Mouse (Mus musculus): ENCODE results near the gene Fam216a. TPM values are rescaled to one million over a fixed set of nuclear protein-coding genes. Genes with fewer than 3 reads are reported as not detected.

The Fam216a gene
- polyA plus RNA-seq, 1 experiment, result 11.5 TPM

DNA sequence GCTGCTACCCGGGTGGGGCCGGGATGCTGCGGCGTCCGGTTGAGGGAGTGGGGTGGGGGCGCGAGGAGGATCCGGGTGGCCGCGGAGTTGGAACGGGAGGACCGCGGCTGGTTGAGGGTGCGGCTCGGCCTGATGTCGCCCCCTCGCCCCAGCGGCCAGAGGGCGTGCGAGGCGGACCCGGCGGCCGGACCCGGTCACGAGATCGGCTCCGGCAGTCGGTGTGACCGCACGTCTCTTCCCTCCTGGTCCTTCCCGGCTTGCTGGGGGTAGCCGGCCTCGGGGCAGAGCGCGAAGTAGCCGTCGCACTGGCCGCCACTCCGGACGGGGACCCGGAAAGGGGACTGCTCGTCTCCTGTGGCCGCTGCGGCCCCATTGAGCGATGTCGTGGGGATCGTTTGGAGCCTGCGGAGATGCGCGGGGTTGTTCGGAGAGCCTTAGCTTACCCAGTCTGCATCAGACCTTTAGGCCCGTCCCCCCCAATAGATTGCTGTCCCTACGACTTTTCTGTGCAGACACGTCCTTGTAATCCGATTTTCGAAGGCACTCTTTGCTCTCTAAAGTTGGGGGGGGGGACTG is 17.6 kb downstream of the Fam216a start:
- peak overlapping the region; percentile 68 for H3K4me3 ChIP-seq (ENCODE audit: insufficient read depth, low read length)
- H3K27ac ChIP-seq (ENCODE audit: insufficient read depth, low read depth, low read length), result peak overlapping the region; percentile 66
- H3K4me1 ChIP-seq (ENCODE audit: control insufficient read depth, insufficient read depth, low read length), result peaks cover 10% of the 10 kb centered on the region
- TF ChIP-seq CTCF (IDR thresholded peaks at IDR 0.05; ENCODE audit: low read depth, low read length), result no peak
- TF ChIP-seq POLR2A (IDR thresholded peaks at IDR 0.05; ENCODE audit: borderline replicate concordance, low read depth, low read length), result no peak

DNA sequence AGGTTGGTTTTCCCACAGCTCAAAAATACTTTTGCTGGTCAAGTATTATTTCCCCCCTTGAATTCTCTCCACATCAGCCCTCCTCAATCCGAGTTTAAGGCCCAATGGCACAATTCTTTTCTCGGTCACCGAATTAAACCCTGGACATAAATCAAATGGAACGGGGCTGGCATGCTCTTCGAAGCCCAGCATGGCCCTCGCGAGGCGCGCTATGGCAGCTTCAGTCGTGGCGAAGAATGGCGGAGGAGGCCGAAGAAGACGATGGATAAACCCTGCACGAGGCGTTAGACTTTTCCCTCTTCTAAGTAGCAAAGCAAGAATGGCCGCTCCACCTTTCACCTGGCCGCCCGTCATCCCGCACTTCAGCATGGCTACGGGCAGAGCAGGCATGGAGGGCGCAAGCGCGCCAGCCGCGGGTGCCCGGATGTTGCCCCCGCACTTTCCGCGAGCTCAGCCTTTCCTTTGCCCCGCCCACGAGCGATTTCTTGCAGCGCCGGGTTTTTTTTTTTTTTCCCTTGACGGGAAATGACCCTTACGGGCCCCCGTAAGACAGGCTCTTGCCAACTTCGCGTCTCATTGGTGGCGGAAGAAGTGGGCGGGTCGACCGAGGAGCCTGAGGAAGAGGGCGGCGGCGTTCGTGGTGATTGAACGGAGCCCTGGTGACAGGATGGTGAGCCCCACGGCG is 18.2 kb downstream of the Fam216a start, which contains the start of the genes Rad9b and Vps29:
Gene Rad9b (minus strand): TSS at position 427 of the 685 bp plus-strand sequence.
Gene Vps29 (plus strand): TSS at position 563 of the 685 bp plus-strand sequence.
- no peak for TF ChIP-seq POLR2A (IDR thresholded peaks at IDR 0.05; ENCODE audit: borderline replicate concordance, low read depth, low read length)
- no peak for TF ChIP-seq CTCF (IDR thresholded peaks at IDR 0.05; ENCODE audit: low read depth, low read length)
- Histone ChIP-seq H3K4me3 (ENCODE audit: insufficient read depth, low read length) (peak within 1 kb of the TSS; percentile 69), H3K4me1 (ENCODE audit: control insufficient read depth, insufficient read depth, low read length) (peaks cover 10% of the 10 kb centered on the region), H3K27ac (ENCODE audit: insufficient read depth, low read depth, low read length) (peak within 1 kb of the TSS; percentile 66)

DNA sequence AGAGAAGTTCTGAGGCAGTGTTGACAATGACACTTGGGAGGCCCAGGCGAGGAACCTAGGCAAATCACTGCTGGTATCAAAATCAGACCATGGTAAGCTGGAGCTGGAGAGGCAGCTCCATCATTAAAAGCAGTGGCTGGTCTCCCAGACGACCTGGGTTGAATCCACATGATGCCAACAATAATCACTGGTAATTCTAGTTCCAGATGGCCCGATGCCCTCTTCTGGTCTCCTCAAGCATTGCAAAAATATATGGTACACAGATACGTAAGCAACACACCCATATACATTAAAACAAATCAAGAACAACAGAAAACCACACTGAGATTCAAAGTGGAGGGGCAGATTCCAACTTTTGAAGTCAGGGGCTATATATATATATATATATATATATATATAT is 26.4 kb downstream of the Fam216a start:
- no peak for TF ChIP-seq CTCF (IDR thresholded peaks at IDR 0.05; ENCODE audit: low read depth, low read length)
- no peak for TF ChIP-seq POLR2A (IDR thresholded peaks at IDR 0.05; ENCODE audit: borderline replicate concordance, low read depth, low read length)
- Histone ChIP-seq H3K4me3 (ENCODE audit: insufficient read depth, low read length) (no peak overlapping the region), H3K4me1 (ENCODE audit: control insufficient read depth, insufficient read depth, low read length) (peaks cover 16% of the 10 kb centered on the region), H3K27ac (ENCODE audit: insufficient read depth, low read depth, low read length) (no peak overlapping the region)

DNA sequence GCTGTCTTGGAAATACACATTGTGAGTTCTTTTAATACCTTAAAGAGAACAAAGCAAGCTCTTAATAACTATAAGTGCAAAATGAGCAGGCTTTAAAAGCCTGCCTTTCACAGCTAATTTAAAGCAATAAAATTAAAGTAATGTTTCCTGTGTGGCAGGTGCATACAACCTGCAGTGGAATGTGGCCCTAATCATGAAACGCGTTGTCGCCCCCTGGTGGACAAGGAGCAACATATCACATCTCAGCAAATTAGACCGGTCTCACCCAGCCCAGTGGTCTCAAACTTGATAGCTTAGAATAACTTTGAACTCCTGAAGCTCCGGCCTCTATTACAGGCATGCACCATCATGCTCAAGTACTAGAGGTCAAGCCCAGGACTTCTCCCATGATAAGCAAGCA is 27.9 kb downstream of the Fam216a start:
- Histone ChIP-seq H3K4me3 (ENCODE audit: insufficient read depth, low read length) (no peak overlapping the region), H3K4me1 (ENCODE audit: control insufficient read depth, insufficient read depth, low read length) (peaks cover 16% of the 10 kb centered on the region), H3K27ac (ENCODE audit: insufficient read depth, low read depth, low read length) (peak overlapping the region; percentile 29)
- TF ChIP-seq CTCF (IDR thresholded peaks at IDR 0.05; ENCODE audit: low read depth, low read length), result peak; percentile 86
- no peak for TF ChIP-seq POLR2A (IDR thresholded peaks at IDR 0.05; ENCODE audit: borderline replicate concordance, low read depth, low read length)

DNA sequence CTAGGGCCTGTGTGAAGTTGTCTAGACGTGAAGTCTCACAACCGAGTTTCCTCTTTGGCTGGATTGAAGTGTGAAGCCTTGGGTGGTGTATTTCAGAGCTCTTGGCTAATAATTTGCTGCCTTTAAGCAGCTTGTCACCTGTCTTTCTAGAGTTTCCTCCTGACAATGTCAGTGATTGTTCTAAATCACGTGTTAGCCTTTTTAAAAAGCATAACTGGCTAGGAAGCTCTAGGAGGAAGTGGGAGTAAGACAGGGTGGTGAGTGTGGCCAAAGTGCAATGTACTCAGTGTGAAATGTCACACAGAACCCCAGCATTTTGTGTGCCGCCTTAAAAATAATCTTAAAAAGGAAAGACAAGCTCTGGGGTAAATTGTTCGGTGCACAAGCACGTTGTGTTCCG is 28.4 kb downstream of the Fam216a start:
- no peak for TF ChIP-seq POLR2A (IDR thresholded peaks at IDR 0.05; ENCODE audit: borderline replicate concordance, low read depth, low read length)
- no peak for TF ChIP-seq CTCF (IDR thresholded peaks at IDR 0.05; ENCODE audit: low read depth, low read length)
- Histone ChIP-seq H3K4me3 (ENCODE audit: insufficient read depth, low read length) (no peak overlapping the region), H3K4me1 (ENCODE audit: control insufficient read depth, insufficient read depth, low read length) (peaks cover 16% of the 10 kb centered on the region), H3K27ac (ENCODE audit: insufficient read depth, low read depth, low read length) (peak overlapping the region; percentile 29)

DNA sequence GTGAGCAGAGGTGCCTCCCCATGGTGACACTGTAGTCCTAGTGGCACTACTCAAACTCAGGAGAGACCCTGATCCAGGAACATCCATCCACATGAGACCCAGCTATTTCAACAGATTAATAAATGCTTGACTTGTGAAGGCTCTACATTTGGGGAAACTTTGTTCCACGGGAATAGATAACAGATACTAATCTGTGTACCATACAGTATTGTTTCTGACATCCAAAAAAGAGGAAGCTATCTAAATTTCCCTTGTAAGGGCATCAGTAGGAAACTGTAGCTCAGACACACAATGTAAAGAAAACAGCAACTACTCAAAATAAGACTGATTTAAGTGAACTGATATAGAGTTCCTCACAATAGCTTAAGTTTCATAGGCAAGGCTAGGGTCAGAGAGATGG is 29.3 kb downstream of the Fam216a start:
- no peak overlapping the region for H3K27ac ChIP-seq (ENCODE audit: insufficient read depth, low read depth, low read length)
- TF ChIP-seq POLR2A (IDR thresholded peaks at IDR 0.05; ENCODE audit: borderline replicate concordance, low read depth, low read length) (no peak), CTCF (IDR thresholded peaks at IDR 0.05; ENCODE audit: low read depth, low read length) (no peak)
- peaks cover 16% of the 10 kb centered on the region for H3K4me1 ChIP-seq (ENCODE audit: control insufficient read depth, insufficient read depth, low read length)
- no peak overlapping the region for H3K4me3 ChIP-seq (ENCODE audit: insufficient read depth, low read length)

DNA sequence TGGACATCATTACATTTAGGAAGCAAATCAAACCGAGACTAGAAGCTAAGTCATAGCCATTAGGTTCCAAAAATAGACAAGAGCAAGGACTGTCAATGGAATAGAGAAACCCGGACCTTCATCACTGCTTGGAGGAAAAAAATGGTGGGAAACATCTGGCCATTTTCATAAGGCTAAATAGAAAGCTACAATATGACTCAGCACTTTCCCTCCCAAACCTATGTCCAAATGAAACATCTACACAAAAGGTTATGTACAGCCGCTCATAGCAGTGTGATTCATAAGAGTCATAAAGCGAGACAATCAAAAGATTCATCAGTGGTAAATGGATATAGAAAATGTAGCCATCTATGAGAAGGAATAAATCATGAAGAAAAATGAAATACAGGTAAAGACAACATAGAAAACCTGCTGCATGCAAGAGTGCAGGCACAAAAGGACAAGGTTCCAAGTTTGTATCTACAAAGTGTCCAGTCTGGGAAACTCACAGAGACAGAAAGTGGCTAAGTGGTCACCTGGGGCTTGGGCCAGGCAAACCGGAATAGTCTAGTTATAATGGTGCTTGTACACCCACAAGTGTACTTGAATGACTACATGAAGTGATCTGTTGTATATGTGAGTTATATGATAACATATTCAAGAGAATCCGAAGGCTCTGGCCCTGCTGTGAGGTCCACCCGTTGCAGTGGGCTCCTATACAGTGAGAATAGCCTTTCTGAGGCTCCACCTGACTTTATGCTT is 35.4 kb downstream of the Fam216a start:
- H3K4me1 ChIP-seq (ENCODE audit: control insufficient read depth, insufficient read depth, low read length), result no peaks in the 10 kb centered on the region
- no peak for TF ChIP-seq POLR2A (IDR thresholded peaks at IDR 0.05; ENCODE audit: borderline replicate concordance, low read depth, low read length)
- no peak for TF ChIP-seq CTCF (IDR thresholded peaks at IDR 0.05; ENCODE audit: low read depth, low read length)

DNA sequence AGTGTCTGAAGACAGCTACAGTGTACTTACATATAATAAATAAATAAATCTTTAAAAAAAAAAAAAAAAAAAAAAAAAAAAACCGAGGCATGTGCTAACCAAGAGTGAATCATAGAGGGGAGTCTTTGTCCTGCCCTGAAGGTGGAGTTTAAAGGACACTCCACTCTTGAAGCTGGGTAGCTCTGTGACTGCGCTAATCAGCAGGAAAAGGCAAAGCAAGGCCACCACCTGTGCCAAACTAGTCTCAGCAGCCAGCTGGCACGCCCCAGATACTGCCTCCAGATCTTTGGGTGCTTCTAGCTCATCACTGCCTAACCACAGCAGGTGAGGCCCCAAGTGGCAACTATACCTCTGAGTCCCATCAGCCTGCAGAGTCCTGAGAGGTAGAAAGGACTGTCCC is 37.5 kb downstream of the Fam216a start:
- no peak for TF ChIP-seq CTCF (IDR thresholded peaks at IDR 0.05; ENCODE audit: low read depth, low read length)
- TF ChIP-seq POLR2A (IDR thresholded peaks at IDR 0.05; ENCODE audit: borderline replicate concordance, low read depth, low read length), result no peak
- H3K4me1 ChIP-seq (ENCODE audit: control insufficient read depth, insufficient read depth, low read length), result no peaks in the 10 kb centered on the region
- no peak overlapping the region for H3K27ac ChIP-seq (ENCODE audit: insufficient read depth, low read depth, low read length)
- no peak overlapping the region for H3K4me3 ChIP-seq (ENCODE audit: insufficient read depth, low read length)

More for the DNA sequence above, 35.4 kb downstream of the Fam216a start:
- Histone ChIP-seq H3K4me3 (ENCODE audit: insufficient read depth, low read length) (no peak overlapping the region), H3K27ac (ENCODE audit: insufficient read depth, low read depth, low read length) (no peak overlapping the region)

DNA sequence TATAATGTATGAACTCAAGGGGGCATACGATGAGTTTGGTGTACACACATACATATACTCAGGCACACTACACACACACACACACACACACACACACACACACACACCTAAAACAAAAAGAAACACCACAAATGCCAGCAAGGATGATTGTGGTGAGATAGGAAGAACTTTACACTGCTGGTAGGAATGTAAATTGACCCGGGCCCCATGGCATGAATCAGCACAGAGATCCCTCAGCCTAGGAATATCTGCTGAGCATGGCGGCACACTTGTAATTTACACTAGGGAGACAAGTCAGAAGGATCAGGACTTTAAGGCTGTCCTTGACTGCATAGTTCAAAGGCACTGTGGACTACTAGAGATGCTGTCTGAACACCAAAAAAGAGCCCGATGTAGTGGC is 41.9 kb downstream of the Fam216a start:
- no peak overlapping the region for H3K4me3 ChIP-seq (ENCODE audit: insufficient read depth, low read length)
- TF ChIP-seq CTCF (IDR thresholded peaks at IDR 0.05; ENCODE audit: low read depth, low read length), result no peak
- no peak for TF ChIP-seq POLR2A (IDR thresholded peaks at IDR 0.05; ENCODE audit: borderline replicate concordance, low read depth, low read length)

DNA sequence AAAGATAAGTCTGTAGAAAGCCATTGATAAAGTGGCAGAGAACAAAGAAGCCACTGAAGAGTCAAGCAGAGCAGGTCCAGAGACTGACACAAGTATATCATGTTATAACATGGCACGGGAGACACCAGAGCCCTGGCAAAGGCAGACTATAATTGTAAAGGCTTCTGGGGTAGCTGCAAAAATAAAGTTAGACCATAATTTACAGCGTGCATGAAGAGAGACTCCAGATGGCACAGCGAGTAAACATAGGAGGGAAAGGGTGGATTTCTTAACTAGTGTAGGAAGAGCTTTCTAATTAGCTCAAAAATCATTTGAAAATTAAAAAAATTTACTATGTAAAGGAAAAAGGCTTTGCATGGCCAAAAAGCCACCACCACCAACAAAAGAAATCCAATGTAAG is 44.9 kb downstream of the Fam216a start:
- no peak for TF ChIP-seq CTCF (IDR thresholded peaks at IDR 0.05; ENCODE audit: low read depth, low read length)
- TF ChIP-seq POLR2A (IDR thresholded peaks at IDR 0.05; ENCODE audit: borderline replicate concordance, low read depth, low read length), result no peak
- H3K27ac ChIP-seq (ENCODE audit: insufficient read depth, low read depth, low read length), result no peak overlapping the region
- H3K4me3 ChIP-seq (ENCODE audit: insufficient read depth, low read length), result no peak overlapping the region
- H3K4me1 ChIP-seq (ENCODE audit: control insufficient read depth, insufficient read depth, low read length), result no peaks in the 10 kb centered on the region; the same call in 1 of the 2 replicates

More for the DNA sequence above, 41.9 kb downstream of the Fam216a start:
- Histone ChIP-seq H3K4me1 (ENCODE audit: control insufficient read depth, insufficient read depth, low read length) (no peaks in the 10 kb centered on the region; the same call in 1 of the 2 replicates), H3K27ac (ENCODE audit: insufficient read depth, low read depth, low read length) (no peak overlapping the region)
